Mouse (Mus musculus): ENCODE measurements at regions not wholly inside any gene's neighbourhood (a gene's known extent, or its start where the extent isn't known, plus 50 kb on each side); places are given as distances from the start of the nearest gene placed in this dataset.

DNA sequence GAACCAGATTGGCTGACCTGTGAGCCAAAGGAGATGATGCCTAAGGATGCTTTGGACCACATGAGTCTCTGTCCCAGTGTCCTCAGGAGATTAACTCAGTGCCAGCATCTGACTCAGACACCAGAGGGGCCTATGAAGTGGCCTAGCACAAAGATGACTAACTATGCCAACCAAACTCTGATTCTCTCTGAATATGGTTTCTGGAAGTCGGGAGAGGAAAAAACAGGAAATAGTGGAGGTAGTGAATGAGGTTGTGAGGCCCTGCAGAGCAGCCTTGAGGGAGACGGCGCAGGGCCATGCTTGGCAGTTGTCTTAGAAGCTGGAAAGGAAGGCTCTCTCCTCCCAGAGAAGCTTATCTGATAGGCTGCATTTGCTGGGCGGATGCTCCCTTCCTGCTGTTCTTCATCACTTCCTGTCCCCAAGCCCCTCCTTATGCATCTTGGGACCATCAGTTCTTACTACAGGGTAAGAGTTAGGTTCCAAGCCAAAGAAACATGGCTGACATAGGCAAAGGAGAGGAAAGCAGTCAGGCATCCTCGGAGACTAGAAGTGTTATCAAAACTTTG lies 155.4 kb downstream of the Tle3 start:
- DNase-seq (ENCODE audit: low read depth) = no peak
- TF ChIP-seq POLR2A (IDR thresholded peaks at IDR 0.05; ENCODE audit: borderline replicate concordance, extremely low read depth, insufficient read depth, insufficient read length, poor library complexity, severe bottlenecking) (no peak), CTCF (IDR thresholded peaks at IDR 0.05; ENCODE audit: borderline replicate concordance, extremely low read depth, insufficient read depth, insufficient read length) (no peak)

- peak; percentile 54 for DNase-seq (ENCODE audit: low read depth)
- TF ChIP-seq POLR2A (IDR thresholded peaks at IDR 0.05; ENCODE audit: borderline replicate concordance, extremely low read depth, insufficient read depth, insufficient read length, poor library complexity, severe bottlenecking) = no peak
- no peak for TF ChIP-seq CTCF (IDR thresholded peaks at IDR 0.05; ENCODE audit: borderline replicate concordance, extremely low read depth, insufficient read depth, insufficient read length)
These were observed 148.0 kb downstream of the Tle3 start for GRCm38 (mm10) chr9:61520136-61520535.

DNA sequence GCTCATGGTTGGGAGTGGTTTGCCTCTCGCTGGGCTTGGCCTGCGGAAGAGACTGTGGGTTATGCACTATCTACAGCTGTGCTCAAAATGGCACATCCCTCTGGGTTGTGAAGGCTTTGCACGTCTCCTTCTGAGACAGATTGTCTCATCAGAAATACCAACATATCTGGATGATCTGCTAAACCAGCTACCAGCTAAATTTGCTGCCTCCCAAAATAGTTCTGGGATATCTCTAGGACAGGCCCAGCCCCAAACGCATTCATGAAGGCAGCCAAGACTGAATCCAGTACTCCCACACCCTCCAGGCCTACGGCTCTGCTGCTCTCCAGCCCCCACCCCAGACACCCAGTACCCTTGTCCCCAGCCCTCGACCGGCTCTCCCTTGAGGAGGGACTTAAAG lies 145.7 kb downstream of the Tle3 start:
- DNase-seq (ENCODE audit: low read depth) = no peak

DNA sequence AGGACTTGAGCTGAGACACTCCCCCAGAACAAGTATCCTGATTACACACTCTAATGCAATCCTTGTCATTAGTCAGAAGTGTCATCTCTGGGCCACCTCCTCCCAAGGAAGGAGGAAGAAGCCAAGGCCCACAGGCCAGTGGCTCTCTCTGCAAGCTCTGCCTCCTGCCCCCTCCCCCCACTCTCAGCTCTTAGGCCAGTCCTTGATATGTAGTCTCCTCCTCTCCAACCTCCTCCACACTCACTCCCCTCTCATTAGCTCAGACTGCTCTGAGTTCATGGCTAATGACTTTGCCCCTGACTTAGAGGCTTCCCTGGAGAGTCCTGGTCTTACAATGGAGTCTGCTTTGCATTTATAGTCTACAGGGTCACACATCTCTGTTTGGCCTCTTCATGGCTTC lies 139.3 kb downstream of the Tle3 start:
- TF ChIP-seq POLR2A (IDR thresholded peaks at IDR 0.05; ENCODE audit: borderline replicate concordance, extremely low read depth, insufficient read depth, insufficient read length, poor library complexity, severe bottlenecking) = no peak
- TF ChIP-seq CTCF (IDR thresholded peaks at IDR 0.05; ENCODE audit: borderline replicate concordance, extremely low read depth, insufficient read depth, insufficient read length) = no peak
- peak; percentile 46 for DNase-seq (ENCODE audit: low read depth)

More for the DNA sequence above, 145.7 kb downstream of the Tle3 start:
- TF ChIP-seq CTCF (IDR thresholded peaks at IDR 0.05; ENCODE audit: borderline replicate concordance, extremely low read depth, insufficient read depth, insufficient read length) (no peak), POLR2A (IDR thresholded peaks at IDR 0.05; ENCODE audit: borderline replicate concordance, extremely low read depth, insufficient read depth, insufficient read length, poor library complexity, severe bottlenecking) (no peak)

DNA sequence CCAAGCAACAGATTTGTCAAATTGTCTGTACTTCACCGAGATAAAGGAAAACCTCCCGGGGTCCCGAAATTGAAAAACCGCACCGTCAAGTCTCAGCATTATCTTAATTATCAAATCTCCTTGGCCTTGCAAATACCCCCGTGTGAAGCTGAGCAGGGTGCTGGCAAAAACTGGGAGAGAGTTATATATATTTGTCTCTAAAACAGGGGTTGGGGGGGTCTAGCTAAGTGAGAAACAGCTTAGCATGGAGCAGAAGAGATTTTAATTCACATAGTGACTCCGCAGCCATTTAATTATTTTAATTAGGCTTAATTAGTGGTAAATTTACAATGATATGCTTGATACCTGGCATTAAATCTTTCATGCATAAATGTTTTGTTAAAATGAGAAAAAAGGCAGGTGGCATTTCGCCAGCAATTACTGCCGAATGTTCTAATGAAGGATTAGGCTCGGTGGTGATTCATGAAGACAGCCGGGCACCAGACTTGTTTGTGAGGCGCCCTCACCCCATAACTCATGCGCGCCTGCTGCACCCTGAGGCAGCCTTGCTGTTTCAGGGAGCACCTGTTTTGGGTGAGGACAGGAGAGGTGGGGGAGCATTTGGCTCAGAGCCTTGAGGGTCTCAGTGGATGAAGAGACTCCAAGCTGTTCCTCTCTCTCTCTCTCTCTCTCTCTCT lies 138.2 kb downstream of the Tle3 start:
- TF ChIP-seq CTCF (IDR thresholded peaks at IDR 0.05; ENCODE audit: borderline replicate concordance, extremely low read depth, insufficient read depth, insufficient read length) (no peak), POLR2A (IDR thresholded peaks at IDR 0.05; ENCODE audit: borderline replicate concordance, extremely low read depth, insufficient read depth, insufficient read length, poor library complexity, severe bottlenecking) (no peak)
- DNase-seq (ENCODE audit: low read depth) = peak; percentile 97

DNA sequence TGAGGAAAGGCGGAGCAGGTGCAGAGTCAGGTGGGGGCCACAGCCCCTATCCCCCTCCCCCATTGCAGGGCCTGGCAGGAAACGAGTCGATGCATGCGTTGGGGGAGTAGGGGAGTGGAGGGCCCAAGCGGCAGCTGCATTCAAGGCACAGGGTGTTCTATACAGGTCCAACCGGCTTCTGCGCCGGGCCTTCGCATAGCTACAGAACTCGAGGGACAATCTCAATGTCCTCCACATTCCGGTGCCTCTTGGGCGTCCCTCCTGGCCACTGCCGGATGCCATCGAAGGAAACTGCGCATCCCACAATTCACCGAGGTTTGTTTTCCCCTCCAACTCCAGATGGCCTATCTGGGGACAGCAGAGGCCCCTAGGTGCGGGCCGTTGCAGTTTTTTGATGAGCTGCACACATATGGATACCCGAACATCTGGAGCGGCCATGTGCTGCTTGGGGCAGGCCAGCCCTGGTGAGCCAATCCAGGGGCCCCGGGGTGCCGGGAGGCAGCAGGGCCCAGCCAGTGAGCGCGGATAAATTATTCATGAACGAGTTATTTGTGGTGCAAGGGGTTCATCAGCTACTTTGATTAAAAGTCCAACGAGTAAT lies 137.5 kb downstream of the Tle3 start:
- DNase-seq (ENCODE audit: low read depth) = no peak
- no peak for TF ChIP-seq POLR2A (IDR thresholded peaks at IDR 0.05; ENCODE audit: borderline replicate concordance, extremely low read depth, insufficient read depth, insufficient read length, poor library complexity, severe bottlenecking)
- TF ChIP-seq CTCF (IDR thresholded peaks at IDR 0.05; ENCODE audit: borderline replicate concordance, extremely low read depth, insufficient read depth, insufficient read length) = peak; percentile 43; the same call in 1 of the 2 replicates

GRCm38 (mm10) chr9:61509091-61509490 lies 136.9 kb downstream of the Tle3 start:
- TF ChIP-seq POLR2A (IDR thresholded peaks at IDR 0.05; ENCODE audit: borderline replicate concordance, extremely low read depth, insufficient read depth, insufficient read length, poor library complexity, severe bottlenecking) = no peak
- no peak for TF ChIP-seq CTCF (IDR thresholded peaks at IDR 0.05; ENCODE audit: borderline replicate concordance, extremely low read depth, insufficient read depth, insufficient read length)
- DNase-seq (ENCODE audit: low read depth) = peak; percentile 58

DNA sequence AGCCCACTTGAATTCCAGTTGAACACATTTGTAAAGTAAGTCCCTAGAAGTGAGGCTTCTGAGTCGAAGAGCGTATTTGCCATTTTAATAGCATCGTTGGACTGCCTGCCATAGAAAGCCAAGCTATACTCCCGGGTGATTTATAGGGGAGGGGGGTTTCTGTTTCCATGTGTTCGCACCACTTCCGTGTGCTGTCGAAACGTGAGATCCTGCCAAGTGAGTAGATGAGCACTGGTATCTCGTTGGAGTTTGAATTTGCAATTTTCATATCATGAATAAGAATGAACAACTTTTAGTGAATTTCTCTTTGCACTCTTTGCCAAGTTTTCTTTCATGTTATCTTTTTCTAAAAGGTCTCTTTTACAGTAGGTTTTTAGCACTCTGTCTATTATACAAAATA lies 128.7 kb downstream of the Tle3 start:
- DNase-seq (ENCODE audit: low read depth) = peak; percentile 55
- no peak for TF ChIP-seq CTCF (IDR thresholded peaks at IDR 0.05; ENCODE audit: borderline replicate concordance, extremely low read depth, insufficient read depth, insufficient read length)
- TF ChIP-seq POLR2A (IDR thresholded peaks at IDR 0.05; ENCODE audit: borderline replicate concordance, extremely low read depth, insufficient read depth, insufficient read length, poor library complexity, severe bottlenecking) = no peak

- TF ChIP-seq CTCF (IDR thresholded peaks at IDR 0.05; ENCODE audit: borderline replicate concordance, extremely low read depth, insufficient read depth, insufficient read length) (no peak), POLR2A (IDR thresholded peaks at IDR 0.05; ENCODE audit: borderline replicate concordance, extremely low read depth, insufficient read depth, insufficient read length, poor library complexity, severe bottlenecking) (no peak)
- peak; percentile 79 for DNase-seq (ENCODE audit: low read depth)
These were observed 120.7 kb downstream of the Tle3 start for GRCm38 (mm10) chr9:61492896-61493295.

DNA sequence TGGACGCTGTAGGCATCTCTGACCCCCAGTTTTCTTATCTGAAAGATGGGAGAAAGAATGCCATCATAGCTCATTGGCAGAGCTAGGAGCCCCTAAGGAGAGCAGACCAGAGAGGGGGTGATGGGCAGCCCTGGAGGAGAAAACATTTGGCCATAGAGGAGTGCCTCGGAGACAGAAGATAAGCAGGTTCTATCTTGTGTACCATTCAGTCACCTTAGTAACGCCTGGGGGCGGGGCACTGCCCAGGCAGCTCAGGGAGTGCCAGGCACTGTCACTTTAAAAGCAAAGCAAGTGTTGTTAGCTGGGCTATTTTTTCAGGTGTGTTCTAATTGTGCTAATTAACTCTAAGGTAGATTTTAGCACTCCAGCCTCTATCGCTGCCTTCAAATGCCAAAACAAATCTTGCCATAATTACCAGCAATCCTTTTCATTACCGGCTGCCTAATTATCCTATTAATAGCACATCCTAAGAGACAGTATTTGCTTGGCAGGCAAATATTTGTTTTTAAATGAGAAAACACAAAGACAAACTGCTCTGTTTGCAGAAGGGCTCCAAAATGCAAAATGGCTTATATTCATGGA lies 119.1 kb downstream of the Tle3 start:
- peak; percentile 57 for DNase-seq (ENCODE audit: low read depth)

DNA sequence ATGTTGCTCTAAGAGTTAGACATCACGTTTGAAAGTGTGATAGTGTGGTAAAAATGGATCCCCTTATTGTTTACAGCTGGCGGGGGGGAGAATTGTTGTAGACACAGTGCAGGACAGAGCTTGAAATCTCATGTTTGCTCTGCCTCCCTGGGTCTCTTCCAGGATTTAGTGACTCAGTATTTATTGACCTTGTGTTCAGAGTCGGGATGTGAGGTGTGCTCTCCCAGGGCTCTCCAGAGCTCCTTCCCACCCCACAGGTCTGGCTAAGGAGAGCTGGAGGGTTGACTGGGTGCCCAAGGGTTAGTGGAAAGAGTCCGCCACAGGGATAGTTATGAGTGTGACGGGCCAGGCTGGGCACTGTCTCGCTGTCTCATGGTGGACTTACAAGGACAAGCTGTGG lies 117.8 kb downstream of the Tle3 start:
- TF ChIP-seq CTCF (IDR thresholded peaks at IDR 0.05; ENCODE audit: borderline replicate concordance, extremely low read depth, insufficient read depth, insufficient read length) (no peak), POLR2A (IDR thresholded peaks at IDR 0.05; ENCODE audit: borderline replicate concordance, extremely low read depth, insufficient read depth, insufficient read length, poor library complexity, severe bottlenecking) (no peak)
- no peak for DNase-seq (ENCODE audit: low read depth)

More for the DNA sequence above, 119.1 kb downstream of the Tle3 start:
- no peak for TF ChIP-seq POLR2A (IDR thresholded peaks at IDR 0.05; ENCODE audit: borderline replicate concordance, extremely low read depth, insufficient read depth, insufficient read length, poor library complexity, severe bottlenecking)

Data from brain, embryonic 14.5 days (tissue).